Mouse (Mus musculus) heart, embryonic 10.5 days (tissue): ENCODE results near the gene Wfdc17. TPM values are rescaled to one million over a fixed set of nuclear protein-coding genes. Genes with fewer than 3 reads are reported as not detected.

Experiments used
- DNase-seq: peaks from one replicate; pipeline ENCODE4 v3.0.0-alpha.2; 2017; ENCODE audit warnings: low spot score
- H3K27ac ChIP-seq: fragments of 300-500 bp; sonication (generic); 2 replicates; pipeline ENCODE4 v1.5.1; 2016; ENCODE audit warnings: mild to moderate bottlenecking
- H3K27me3 ChIP-seq: fragments of 300-500 bp; sonication (generic); 2 replicates; pipeline ENCODE4 v1.6.1; 2016; ENCODE audit warnings: mild to moderate bottlenecking; ENCODE audit not compliant: poor library complexity, insufficient read depth, severe bottlenecking
- H3K36me3 ChIP-seq: fragments of 300-500 bp; sonication (generic); 2 replicates; pipeline ENCODE4 v1.6.1; 2016; ENCODE audit warnings: mild to moderate bottlenecking, moderate library complexity
- H3K4me1 ChIP-seq: fragments of 300-500 bp; sonication (generic); 2 replicates; pipeline ENCODE4 v1.6.1; 2016; ENCODE audit warnings: mild to moderate bottlenecking
- H3K4me3 ChIP-seq: fragments of 300-500 bp; sonication (generic); 2 replicates; pipeline ENCODE4 v1.5.1; 2016; ENCODE audit warnings: mild to moderate bottlenecking, moderate library complexity
- H3K9me3 ChIP-seq: fragments of 300-500 bp; sonication (generic); 2 replicates; pipeline ENCODE4 v1.6.1; 2016; ENCODE audit warnings: mild to moderate bottlenecking, moderate library complexity
- WGBS: fragments of 180-500 bp; shearing (Covaris S2); methylation state at CpG from one replicate; pipeline ENCODE4 v1.1.7; 2016; 5-methylcytosine and 5-hydroxymethylcytosine counted together
- polyA plus RNA-seq: library from polyadenylated mRNA; unstranded; fragments of >200 nt; fragmentation: Nextera tagmentation; extraction: Ambion mirVana; gene quantifications from 2 replicates; pipeline ENCODE4 v1.2.1, GENCODE M21; 2016

The Wfdc17 gene
- polyA plus RNA-seq, 1 experiment from 2014 or later: not detected

GRCm38 (mm10) chr11:83746152-83746551 lies 42.4 kb downstream of the Wfdc17 start:
- 38% methylated on average over 4 of the region's 4 CpGs for WGBS
- DNase-seq: no peak
- Histone ChIP-seq H3K9me3 (no peaks in the 10 kb centered on the region), H3K4me1 (no peaks in the 10 kb centered on the region), H3K4me3 (no peak overlapping the region), H3K27me3 (peaks cover 40% of the 10 kb centered on the region), H3K27ac (no peak overlapping the region), H3K36me3 (no peaks in the 10 kb centered on the region)

DNA sequence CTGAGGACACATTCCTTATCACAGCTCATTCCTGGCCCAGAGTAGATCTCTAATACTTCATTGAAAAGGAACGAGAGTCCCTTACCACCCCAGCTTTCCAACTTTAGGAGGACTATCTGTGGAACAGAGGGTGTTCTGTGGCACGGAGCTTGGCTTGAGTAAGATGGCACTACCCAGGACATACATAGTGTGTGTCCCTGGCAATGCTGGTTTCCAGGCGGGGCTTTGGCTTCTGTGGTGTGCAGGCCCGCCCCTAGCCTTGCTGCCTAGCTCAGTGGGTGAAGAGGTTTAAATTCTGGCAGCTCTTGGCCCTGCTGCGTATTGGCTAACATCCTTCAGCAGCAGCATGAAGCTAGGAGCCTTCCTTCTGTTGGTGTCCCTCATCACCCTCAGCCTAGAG lies 42.9 kb downstream of the Wfdc17 start, which contains the start of gene Wfdc21:
Wfdc21 (plus strand) TSS at position 260 of the 400 bp plus-strand sequence.
- Histone ChIP-seq H3K27me3 (peaks cover 45% of the 10 kb centered on the region), H3K4me1 (no peaks in the 10 kb centered on the region), H3K9me3 (no peaks in the 10 kb centered on the region), H3K36me3 (no peaks in the 10 kb centered on the region), H3K27ac (no peak within 1 kb of the TSS), H3K4me3 (no peak within 1 kb of the TSS)
- WGBS: 75% methylated on average over 5 of the region's 5 CpGs
- DNase-seq: no peak

- no peak overlapping the region for H3K4me3 ChIP-seq
- 60% methylated on average over 6 of the region's 6 CpGs for WGBS
- H3K27me3 ChIP-seq: peaks cover 53% of the 10 kb centered on the region
- H3K4me1 ChIP-seq: no peaks in the 10 kb centered on the region
- no peaks in the 10 kb centered on the region for H3K36me3 ChIP-seq
- no peaks in the 10 kb centered on the region for H3K9me3 ChIP-seq
- DNase-seq: no peak
- no peak overlapping the region for H3K27ac ChIP-seq
Observed at GRCm38 (mm10) chr11:83747376-83748265, 43.8 kb downstream of the Wfdc17 start.

- whole genome bisulfite sequencing: under 1% methylated on average over 47 of the region's 47 CpGs
- no peaks in the 10 kb centered on the region for H3K9me3 ChIP-seq
- H3K27ac ChIP-seq: peak within 1 kb of the TSS; percentile 95
- H3K4me3 ChIP-seq: peak within 1 kb of the TSS; percentile 84
- peaks cover 30% of the 10 kb centered on the region for H3K36me3 ChIP-seq
- peak; percentile 94 for DNase-seq
- H3K27me3 ChIP-seq: peaks cover 15% of the 10 kb centered on the region; the same call in 1 of the 2 replicates
- peaks cover 10% of the 10 kb centered on the region for H3K4me1 ChIP-seq
Observed at GRCm38 (mm10) chr11:83753581-83754181, 49.9 kb downstream of the Wfdc17 start, which contains the start of gene Heatr6. Gene Heatr6, plus strand, starts transcription at chr11:83753696.

DNA sequence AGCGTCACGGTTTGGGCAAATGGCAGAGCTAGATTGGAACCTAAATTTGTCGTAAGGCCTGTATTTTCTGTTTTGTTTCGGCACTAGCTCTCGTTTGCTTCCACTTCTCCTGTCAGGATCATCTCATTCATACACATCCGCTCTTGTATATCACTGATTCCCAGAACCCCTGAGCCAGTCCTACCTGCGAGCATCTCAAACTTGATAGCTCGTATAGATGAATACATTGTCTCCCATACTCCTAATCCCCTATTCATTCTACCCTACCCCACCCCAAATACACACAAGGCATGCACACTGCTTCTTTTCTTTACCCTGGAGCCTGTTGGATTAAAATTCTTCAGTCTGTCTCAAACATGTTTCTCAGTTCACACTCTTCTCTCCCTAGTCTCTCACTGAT lies 50.4 kb downstream of the Wfdc17 start:
- H3K9me3 ChIP-seq: no peaks in the 10 kb centered on the region
- H3K36me3 ChIP-seq: peaks cover 36% of the 10 kb centered on the region
- WGBS: 9% methylated on average over 8 of the region's 8 CpGs
- peaks cover 15% of the 10 kb centered on the region; the same call in 1 of the 2 replicates for H3K27me3 ChIP-seq
- DNase-seq: no peak
- peak overlapping the region; percentile 84 for H3K4me3 ChIP-seq
- peaks cover 10% of the 10 kb centered on the region for H3K4me1 ChIP-seq
- H3K27ac ChIP-seq: peak overlapping the region; percentile 95

Other genes starting within 250 kb of the Wfdc17 start
- gene Mmp28, start 240.9 kb upstream of the Wfdc17 start, polyA plus RNA-seq: 1.9 and 3.1 TPM in 2 replicates
- gene Taf15, start 230.9 kb upstream of the Wfdc17 start, polyA plus RNA-seq: 8.0 and 8.6 TPM in 2 replicates
- not detected in 2 replicates for gene Heatr9, start 181.8 kb upstream of the Wfdc17 start, polyA plus RNA-seq
- not detected in 2 replicates for gene Ccl5, start 173.5 kb upstream of the Wfdc17 start, polyA plus RNA-seq
- gene Ccl9, start 125.4 kb upstream of the Wfdc17 start, polyA plus RNA-seq: 0.41 and 0.97 TPM in 2 replicates
- gene Ccl6, start 110.9 kb upstream of the Wfdc17 start, polyA plus RNA-seq: 0.64 and 2.5 TPM in 2 replicates
- gene Rpl9-ps1, start 58.4 kb upstream of the Wfdc17 start, polyA plus RNA-seq: not detected in 2 replicates
- gene Ccl3, start 54.6 kb upstream of the Wfdc17 start, polyA plus RNA-seq: 0.53 TPM in 1 of 2 replicates, not detected in the other
- gene Ccl4, start 41.4 kb upstream of the Wfdc17 start, polyA plus RNA-seq: not detected in 2 replicates
- 0.92 TPM in 1 of 2 replicates, not detected in the other for gene Wfdc18, start 5.0 kb downstream of the Wfdc17 start, polyA plus RNA-seq
- not detected in 2 replicates for gene Wfdc21, start 42.9 kb downstream of the Wfdc17 start, polyA plus RNA-seq
- 16.1 and 19.9 TPM in 2 replicates for gene Heatr6, start 49.7 kb downstream of the Wfdc17 start, polyA plus RNA-seq
- gene Hnf1b, start 146.1 kb downstream of the Wfdc17 start, polyA plus RNA-seq: 0.14 and 2.0 TPM in 2 replicates
- 27.4 and 36.2 TPM in 2 replicates for gene Ddx52, start 238.1 kb downstream of the Wfdc17 start, polyA plus RNA-seq